Mouse (Mus musculus): ENCODE data around the gene Morf4l1.

- TF ChIP-seq CTCF (IDR thresholded peaks at IDR 0.05; ENCODE audit: low read depth) (peak; percentile 74), EP300 (IDR thresholded peaks at IDR 0.05; ENCODE audit: low read depth) (peak; percentile 11; the same call in 1 of the 2 replicates)
Measured at GRCm38 (mm10) chr9:90126260-90127010, 11.9 kb upstream of the Morf4l1 start.

Data from liver, embryonic 14.5 days (tissue).